Mouse (Mus musculus) megakaryocyte, adult 5-6 weeks (primary cell): Measurements from ENCODE around the gene Mex3a. TPM values are rescaled to one million over a fixed set of nuclear protein-coding genes. Genes with fewer than 3 reads are reported as not detected.
"Not testable (repeated sequence)": the region's sequence is repeated elsewhere in the genome, so short reads cannot be mapped to it uniquely, and the experiment has no call there.

Experiments
- ATAC-seq: 2 replicates; pipeline ENCODE4 v1.8.0; 2016; ENCODE audit warnings: mild to moderate bottlenecking, inconsistent platforms; ENCODE audit not compliant: poor library complexity, severe bottlenecking
- total RNA-seq, 2 experiments: library from RNA; stranded (forward) in 1 of 2; stranded (reverse) in 1 of 2; fragments of 153-499, 151-499 nt in 1 of 2; fragments of 221-1000, 200-1000 nt in 1 of 2; gene quantifications; 2 replicates each; pipeline versions ENCODE4 v1.2.3 to v1.2.4; 2015 to 2017

Gene Mex3a
- total RNA-seq, 2 experiments from 2014 or later = 0.04 to 0.18 TPM

DNA sequence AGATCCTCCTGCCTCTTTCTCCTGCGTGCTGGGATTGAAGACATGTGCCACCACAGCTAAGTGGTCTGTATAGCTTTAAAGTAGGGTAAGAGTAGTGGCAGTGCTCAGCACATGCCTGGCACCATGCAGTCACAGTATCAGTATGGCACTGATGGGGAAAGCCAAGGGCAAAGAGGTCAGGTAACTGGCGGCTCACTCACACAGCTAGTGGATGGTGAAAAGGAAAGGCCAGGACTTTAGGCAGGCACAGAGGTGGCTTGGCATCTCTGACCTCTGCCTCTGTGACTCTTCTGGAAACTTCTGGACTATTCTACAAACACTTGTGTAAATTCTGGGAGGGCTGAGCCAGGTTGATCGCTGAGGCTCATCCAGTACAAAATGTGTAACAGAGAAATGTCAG is 33.9 kb downstream of the Mex3a start:
- no peak for ATAC-seq

DNA sequence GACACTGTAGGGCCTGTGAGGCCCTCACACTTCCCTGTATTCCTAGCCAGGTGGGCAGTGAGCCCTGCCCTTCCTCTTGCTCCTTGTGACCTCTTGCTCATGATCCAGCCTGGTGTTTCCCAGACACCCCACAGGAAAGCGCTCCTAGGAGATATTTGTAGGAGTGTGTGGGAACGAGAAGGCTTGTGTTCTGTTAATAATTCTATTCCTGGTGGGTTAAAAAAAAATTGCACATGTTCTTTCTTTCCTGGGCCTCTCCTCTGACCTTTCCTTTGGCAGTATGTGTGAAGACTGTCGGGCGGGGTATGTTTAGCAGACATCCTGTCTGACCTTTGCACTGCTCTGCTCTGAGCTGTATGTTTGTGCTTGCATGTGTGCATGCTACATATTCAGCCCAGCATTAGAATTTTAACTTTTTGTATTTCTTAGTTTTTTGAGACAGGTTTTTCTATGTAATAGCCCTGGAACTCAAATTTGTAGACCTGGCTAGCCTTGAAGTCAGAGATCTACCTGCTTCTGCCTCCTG is 34.4 kb downstream of the Mex3a start:
- no peak for ATAC-seq

DNA sequence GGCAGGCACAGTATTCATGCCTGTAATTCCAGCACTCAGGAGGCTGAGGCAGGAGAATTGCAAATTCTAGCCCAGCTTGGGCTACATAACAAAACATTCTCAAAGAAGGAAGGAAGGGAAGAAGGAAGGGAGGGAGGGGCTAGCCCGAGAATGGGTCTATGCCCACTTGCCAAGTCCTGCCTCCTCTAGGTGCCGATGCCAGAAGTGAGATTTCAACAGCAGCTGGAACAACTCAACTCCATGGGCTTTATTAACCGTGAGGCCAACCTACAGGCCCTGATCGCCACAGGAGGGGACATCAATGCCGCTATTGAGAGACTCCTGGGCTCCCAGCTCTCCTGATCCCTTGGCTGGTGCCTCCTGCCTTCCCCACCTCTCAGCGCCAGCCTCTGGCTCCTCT is 35.7 kb downstream of the Mex3a start:
- ATAC-seq = no peak

- ATAC-seq = no peak
These were observed 36.4 kb downstream of the Mex3a start for GRCm38 (mm10) chr3:88568615-88569014.

- ATAC-seq = 0 out of 2 replicates have a peak, but pooled peaks have one; percentile 24
These were observed 36.9 kb downstream of the Mex3a start for GRCm38 (mm10) chr3:88569093-88569492.

GRCm38 (mm10) chr3:88569694-88570093 is 37.5 kb downstream of the Mex3a start:
- ATAC-seq = no peak

- ATAC-seq = no peak
These were observed 38.1 kb downstream of the Mex3a start for GRCm38 (mm10) chr3:88570341-88570740.

- no peak for ATAC-seq
These were observed 39.7 kb downstream of the Mex3a start for GRCm38 (mm10) chr3:88571856-88572255.

- ATAC-seq = no peak
These were observed 40.6 kb downstream of the Mex3a start for GRCm38 (mm10) chr3:88572835-88573234.

DNA sequence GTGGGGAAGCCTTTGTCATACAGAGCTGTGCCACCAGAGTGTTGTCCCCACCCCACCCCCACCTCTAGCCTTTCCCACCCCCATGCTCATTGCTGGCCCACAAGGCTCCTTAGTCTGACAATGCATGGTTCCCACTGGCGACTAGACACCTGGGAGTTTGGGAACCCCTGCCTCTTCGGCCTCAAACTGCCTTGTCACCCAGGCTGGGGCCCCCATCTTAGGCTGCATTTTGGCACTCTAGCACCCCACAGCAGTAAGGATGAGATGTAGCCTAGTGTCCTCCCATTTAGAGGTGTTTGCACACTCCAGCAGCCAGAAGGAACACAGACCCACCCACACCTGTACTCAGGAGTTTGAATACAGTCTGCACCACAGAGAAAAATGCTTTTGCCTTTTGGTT is 41.6 kb downstream of the Mex3a start:
- ATAC-seq = no peak

DNA sequence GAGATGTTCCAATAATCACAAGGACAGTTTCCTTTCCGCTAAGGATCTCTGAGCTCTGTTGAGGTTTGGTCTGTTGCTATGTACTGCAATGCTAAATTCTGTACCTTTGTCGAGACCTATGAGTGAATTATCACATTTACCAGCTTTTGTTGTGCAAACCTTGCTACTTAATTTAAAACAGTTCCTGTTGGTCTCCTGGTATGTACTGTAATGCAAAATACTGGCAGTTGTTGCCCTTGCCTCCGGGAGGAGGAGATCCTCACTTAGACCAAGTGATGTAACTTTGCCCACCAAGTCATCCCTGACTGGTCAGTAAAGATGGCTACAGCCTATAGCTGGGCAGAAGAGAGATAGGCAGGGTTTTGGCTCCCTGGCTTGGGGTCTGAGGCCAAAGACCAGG is 43.3 kb downstream of the Mex3a start, which contains the start of gene Ssr2:
Gene Ssr2 (plus strand): TSS at position 337 of the 400 bp plus-strand sequence.
- ATAC-seq = no peak

GRCm38 (mm10) chr3:88577846-88578245 is 45.7 kb downstream of the Mex3a start:
- ATAC-seq = not testable (repeated sequence)

DNA sequence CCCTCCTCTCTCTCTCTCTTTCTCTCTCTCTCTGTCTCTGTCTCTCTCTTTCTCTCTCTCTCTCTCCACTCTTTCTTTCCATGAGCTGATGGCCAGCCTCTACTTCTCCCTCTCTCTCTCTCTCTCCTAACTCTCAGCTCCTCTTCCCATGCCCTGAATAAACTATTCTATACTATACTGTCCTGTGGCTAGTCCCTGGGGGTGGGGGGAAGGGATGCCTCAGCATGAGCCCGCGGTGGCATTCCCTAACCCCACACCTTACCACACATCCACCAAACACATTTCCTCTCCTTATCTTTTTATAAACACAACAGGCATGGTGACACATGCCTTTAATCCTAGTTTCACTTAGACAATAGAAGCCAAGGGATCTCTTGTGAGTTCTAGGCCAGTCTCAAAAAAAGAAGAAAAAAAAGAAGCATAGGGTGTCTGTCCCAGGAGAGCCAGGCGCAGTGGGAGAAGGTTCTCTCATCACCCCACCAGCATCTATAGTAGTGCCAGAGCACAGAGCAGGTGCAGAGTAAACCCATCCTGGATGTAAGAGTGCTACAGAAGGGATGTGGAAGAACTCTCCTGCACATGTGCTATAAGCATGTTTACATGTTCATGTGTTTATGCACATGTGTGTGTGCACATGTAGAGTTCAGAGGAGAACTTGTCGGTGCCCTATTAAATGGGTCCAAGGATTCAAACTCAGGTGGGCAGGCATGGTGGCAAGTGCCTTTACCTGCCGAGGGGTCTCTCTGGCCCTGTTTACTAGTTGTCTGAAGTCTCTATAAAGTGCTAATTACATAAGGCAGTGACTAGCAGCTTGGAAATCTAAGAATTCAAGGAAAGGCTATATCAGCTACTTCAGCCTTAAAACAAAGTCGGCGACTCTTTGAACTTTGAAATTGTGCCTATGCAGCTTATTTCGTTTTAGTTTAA is 46.6 kb downstream of the Mex3a start:
- no peak for ATAC-seq

DNA sequence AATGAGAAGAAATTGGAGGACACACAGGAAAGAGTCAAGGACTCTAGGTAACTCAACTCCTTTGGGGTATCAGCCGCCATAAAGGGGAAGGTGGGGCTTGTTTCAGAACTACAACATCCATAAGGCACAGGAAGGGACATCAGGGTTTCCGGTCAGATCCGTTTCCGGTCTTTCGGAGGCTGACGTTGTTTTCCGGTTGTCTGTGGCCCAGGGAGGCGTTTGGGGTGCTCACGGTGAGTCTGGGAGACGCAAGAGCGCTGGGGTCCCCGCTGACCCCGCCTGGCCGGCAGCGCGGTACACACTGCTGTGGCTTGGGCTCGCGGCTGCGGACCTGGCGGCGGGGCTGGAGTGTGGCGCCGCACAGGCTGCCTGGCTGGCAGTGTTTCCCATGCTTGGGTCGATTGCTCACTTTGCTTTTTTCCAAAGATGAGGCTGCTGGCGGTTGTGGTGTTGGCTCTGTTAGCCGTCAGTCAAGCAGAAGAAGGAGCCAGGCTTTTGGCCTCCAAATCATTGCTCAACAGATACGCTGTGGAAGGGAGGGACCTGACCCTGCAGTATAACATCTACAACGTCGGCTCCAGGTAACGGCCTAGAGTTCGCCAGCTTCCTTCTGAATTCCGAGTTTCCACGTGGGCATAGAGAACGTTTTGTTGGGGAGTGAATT is 47.4 kb downstream of the Mex3a start:
- ATAC-seq = peak; percentile 100

GRCm38 (mm10) chr3:88585769-88586168 is 53.6 kb downstream of the Mex3a start:
- ATAC-seq = no peak

- ATAC-seq = no peak
These were observed 54.4 kb downstream of the Mex3a start for GRCm38 (mm10) chr3:88586640-88587039.

DNA sequence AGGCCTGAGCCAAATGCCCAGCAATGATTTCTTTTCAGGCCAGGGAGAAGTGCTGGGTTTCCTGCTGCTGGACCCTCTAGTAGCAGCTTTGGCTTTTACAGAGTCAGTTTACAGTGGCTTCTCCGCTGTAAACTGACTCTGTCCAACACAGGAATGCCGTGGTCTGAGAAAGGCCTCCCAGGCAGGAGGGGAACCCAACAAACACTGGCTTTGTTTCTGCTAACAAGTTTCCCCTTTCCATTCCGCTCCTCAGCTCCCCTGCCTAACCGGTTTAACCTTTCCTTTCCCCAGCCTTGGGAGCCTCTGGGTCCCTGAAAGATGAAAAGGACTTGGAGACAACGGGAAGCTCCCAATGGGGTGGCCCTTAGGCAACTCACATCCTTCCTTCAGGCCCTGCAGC is 58.1 kb downstream of the Mex3a start:
- ATAC-seq = no peak

Other genes starting within 250 kb of the Mex3a start
- not detected in 2 replicates for gene Gm38392, start 245.2 kb upstream of the Mex3a start, total RNA-seq (2015)
- gene Gm38392, start 245.2 kb upstream of the Mex3a start, total RNA-seq (2017) = not detected in 2 replicates
- 2.8 and 6.6 TPM in 2 replicates for gene Tsacc, start 235.4 kb upstream of the Mex3a start, total RNA-seq (2015)
- 0.95 and 3.5 TPM in 2 replicates for gene Tsacc, start 235.4 kb upstream of the Mex3a start, total RNA-seq (2017)
- gene Cct3, start 235.3 kb upstream of the Mex3a start, total RNA-seq (2015) = 153 and 179 TPM in 2 replicates
- 90.2 and 91.2 TPM in 2 replicates for gene Cct3, start 235.3 kb upstream of the Mex3a start, total RNA-seq (2017)
- gene Glmp, start 207.4 kb upstream of the Mex3a start, total RNA-seq (2015) = 146 and 170 TPM in 2 replicates
- 40.6 and 45.1 TPM in 2 replicates for gene Glmp, start 207.4 kb upstream of the Mex3a start, total RNA-seq (2017)
- gene Tmem79, start 196.2 kb upstream of the Mex3a start, total RNA-seq (2015) = 2.6 TPM in 1 of 2 replicates, not detected in the other
- gene Tmem79, start 196.2 kb upstream of the Mex3a start, total RNA-seq (2017) = 1.2 TPM in 1 of 2 replicates, not detected in the other
- 20.6 and 21.1 TPM in 2 replicates for gene Smg5, start 196.1 kb upstream of the Mex3a start, total RNA-seq (2015)
- gene Smg5, start 196.1 kb upstream of the Mex3a start, total RNA-seq (2017) = 34.5 and 48.0 TPM in 2 replicates
- gene Paqr6, start 167.8 kb upstream of the Mex3a start, total RNA-seq (2015) = not detected in 2 replicates
- not detected in 2 replicates for gene Paqr6, start 167.8 kb upstream of the Mex3a start, total RNA-seq (2017)
- not detected in 2 replicates for gene Bglap3, start 159.7 kb upstream of the Mex3a start, total RNA-seq (2015)
- gene Bglap3, start 159.7 kb upstream of the Mex3a start, total RNA-seq (2017) = not detected in 2 replicates
- gene Bglap2, start 153.7 kb upstream of the Mex3a start, total RNA-seq (2015) = 0.84 TPM in 1 of 2 replicates, not detected in the other
- gene Bglap2, start 153.7 kb upstream of the Mex3a start, total RNA-seq (2017) = 0.66 TPM in 1 of 2 replicates, not detected in the other
- gene Bglap, start 147.9 kb upstream of the Mex3a start, total RNA-seq (2015) = 0.93 and 1.5 TPM in 2 replicates
- 5.0 and 6.3 TPM in 2 replicates for gene Bglap, start 147.9 kb upstream of the Mex3a start, total RNA-seq (2017)
- gene Pmf1, start 122.1 kb upstream of the Mex3a start, total RNA-seq (2015) = 115 and 131 TPM in 2 replicates
- 78.5 and 81.9 TPM in 2 replicates for gene Pmf1, start 122.1 kb upstream of the Mex3a start, total RNA-seq (2017)
- 11.4 and 11.6 TPM in 2 replicates for gene Slc25a44, start 107.3 kb upstream of the Mex3a start, total RNA-seq (2015)
- 17.4 and 18.7 TPM in 2 replicates for gene Slc25a44, start 107.3 kb upstream of the Mex3a start, total RNA-seq (2017)
- 171 and 181 TPM in 2 replicates for gene Sema4a, start 71.2 kb upstream of the Mex3a start, total RNA-seq (2015)
- gene Sema4a, start 71.2 kb upstream of the Mex3a start, total RNA-seq (2017) = 164 and 167 TPM in 2 replicates
- 1.5 and 1.9 TPM in 2 replicates for gene Lmna, start 22.4 kb upstream of the Mex3a start, total RNA-seq (2015)
- gene Lmna, start 22.4 kb upstream of the Mex3a start, total RNA-seq (2017) = 2.5 and 4.5 TPM in 2 replicates
- not detected in 2 replicates for gene Rab25, start 15.9 kb downstream of the Mex3a start, total RNA-seq (2015)
- not detected in 2 replicates for gene Rab25, start 15.9 kb downstream of the Mex3a start, total RNA-seq (2017)
- gene Lamtor2, start 20.7 kb downstream of the Mex3a start, total RNA-seq (2015) = 31.3 TPM in 2 replicates
- 57.8 and 73.4 TPM in 2 replicates for gene Lamtor2, start 20.7 kb downstream of the Mex3a start, total RNA-seq (2017)
- gene Ubqln4, start 21.4 kb downstream of the Mex3a start, total RNA-seq (2015) = 10.5 and 14.5 TPM in 2 replicates
- gene Ubqln4, start 21.4 kb downstream of the Mex3a start, total RNA-seq (2017) = 15.9 and 16.4 TPM in 2 replicates
- 207 and 216 TPM in 2 replicates for gene Ssr2, start 43.5 kb downstream of the Mex3a start, total RNA-seq (2015)
- gene Ssr2, start 43.5 kb downstream of the Mex3a start, total RNA-seq (2017) = 93.2 and 107 TPM in 2 replicates
- 71.1 and 85.9 TPM in 2 replicates for gene Arhgef2, start 73.6 kb downstream of the Mex3a start, total RNA-seq (2015)
- gene Arhgef2, start 73.6 kb downstream of the Mex3a start, total RNA-seq (2017) = 49.6 and 73.1 TPM in 2 replicates
- not detected in 2 replicates for gene Rxfp4, start 120.7 kb downstream of the Mex3a start, total RNA-seq (2015)
- gene Rxfp4, start 120.7 kb downstream of the Mex3a start, total RNA-seq (2017) = not detected in 2 replicates
- 50.6 and 52.1 TPM in 2 replicates for gene Khdc4, start 153.4 kb downstream of the Mex3a start, total RNA-seq (2015)
- gene Khdc4, start 153.4 kb downstream of the Mex3a start, total RNA-seq (2017) = 53.4 and 56.1 TPM in 2 replicates
- gene Rit1, start 184.4 kb downstream of the Mex3a start, total RNA-seq (2015) = 66.1 and 68.1 TPM in 2 replicates
- 53.4 and 68.6 TPM in 2 replicates for gene Rit1, start 184.4 kb downstream of the Mex3a start, total RNA-seq (2017)
- 0.73 and 2.0 TPM in 2 replicates for gene Syt11, start 242.8 kb downstream of the Mex3a start, total RNA-seq (2015)
- gene Syt11, start 242.8 kb downstream of the Mex3a start, total RNA-seq (2017) = 0.65 and 2.1 TPM in 2 replicates